Mouse (Mus musculus): ENCODE results near the gene Trnau1ap.
"Not testable (repeated sequence)": the region's sequence is repeated elsewhere in the genome, so short reads cannot be mapped to it uniquely, and the experiment has no call there.

Gene Trnau1ap

DNA sequence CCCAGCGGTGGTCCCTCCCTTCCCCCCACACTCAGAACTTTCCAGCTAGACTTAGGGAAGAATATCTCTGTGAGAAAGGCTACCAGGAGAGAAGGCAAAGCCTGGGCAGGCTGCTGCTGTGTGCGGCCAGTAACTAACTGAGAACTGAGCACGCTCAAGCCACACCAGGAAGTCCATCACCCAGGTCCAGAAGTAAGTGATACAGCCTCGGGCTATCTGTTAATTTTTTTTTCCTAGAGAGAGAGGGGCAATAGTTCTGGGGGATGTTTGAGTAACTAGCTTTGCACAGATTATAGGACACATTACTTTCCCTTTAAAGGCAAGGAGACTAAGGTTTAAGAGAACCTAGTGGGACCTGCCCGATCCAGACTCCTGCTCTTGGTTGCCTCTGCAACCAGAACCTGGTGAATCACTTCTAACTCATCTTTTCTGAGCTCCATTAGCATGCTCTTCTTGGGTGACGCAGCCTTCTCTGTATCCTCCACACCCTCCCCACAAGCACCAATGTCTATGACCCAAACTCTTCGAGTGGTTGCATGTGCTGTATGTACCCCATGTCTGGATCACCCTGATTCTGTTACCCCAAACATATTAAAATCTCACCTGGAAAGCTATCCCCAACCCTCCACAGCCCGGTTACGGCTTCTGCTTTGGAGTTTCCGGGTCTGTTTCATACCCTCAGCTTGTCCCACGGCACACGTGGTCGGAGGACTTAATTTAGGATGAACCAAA, 15.2 kb upstream of the Trnau1ap start:
- in situ Hi-C loops (cut with MboI, MseI) = no loop called here

DNA sequence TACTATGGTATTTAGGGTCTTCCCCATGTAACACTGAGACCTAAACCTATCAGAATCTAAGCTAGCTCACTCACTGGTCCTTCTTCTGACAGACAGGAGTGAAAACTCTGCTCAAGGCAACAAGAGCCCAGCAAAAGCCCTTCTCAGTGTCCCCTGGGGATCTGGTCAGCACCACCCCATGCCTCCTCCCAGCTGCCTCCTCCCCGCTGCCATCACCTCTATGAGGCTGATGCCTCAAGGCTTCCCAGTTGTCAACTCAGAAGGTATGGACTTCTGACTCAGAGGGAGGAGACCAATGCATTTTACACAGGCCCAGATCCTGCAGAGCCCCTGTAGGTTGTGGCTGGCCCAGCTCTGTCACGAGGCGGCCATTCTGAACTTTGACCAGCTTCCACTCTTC, 12.1 kb upstream of the Trnau1ap start:
- in situ Hi-C loops (cut with MboI, MseI) = no loop called here

DNA sequence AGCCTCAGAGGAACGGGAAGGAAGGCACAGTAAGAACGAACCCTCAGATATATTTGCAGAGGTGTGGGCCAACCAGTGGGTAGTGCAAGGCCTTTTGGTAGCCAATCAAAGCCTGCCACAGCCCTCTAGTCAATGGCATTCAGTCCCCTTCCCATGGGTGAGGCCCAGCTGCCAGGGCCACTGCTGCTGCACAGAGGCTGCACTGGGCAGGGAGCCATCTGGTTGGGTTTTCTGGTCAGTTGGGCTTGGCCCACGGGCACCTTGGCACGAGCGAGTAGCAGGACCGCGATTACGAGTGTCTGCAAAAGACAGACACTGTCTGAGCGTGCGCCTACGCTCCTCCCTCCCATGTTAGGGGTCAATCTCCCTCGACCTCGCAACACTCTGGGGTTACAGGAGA, 9.6 kb upstream of the Trnau1ap start:
- in situ Hi-C loops (cut with MboI, MseI) = no loop called here

DNA sequence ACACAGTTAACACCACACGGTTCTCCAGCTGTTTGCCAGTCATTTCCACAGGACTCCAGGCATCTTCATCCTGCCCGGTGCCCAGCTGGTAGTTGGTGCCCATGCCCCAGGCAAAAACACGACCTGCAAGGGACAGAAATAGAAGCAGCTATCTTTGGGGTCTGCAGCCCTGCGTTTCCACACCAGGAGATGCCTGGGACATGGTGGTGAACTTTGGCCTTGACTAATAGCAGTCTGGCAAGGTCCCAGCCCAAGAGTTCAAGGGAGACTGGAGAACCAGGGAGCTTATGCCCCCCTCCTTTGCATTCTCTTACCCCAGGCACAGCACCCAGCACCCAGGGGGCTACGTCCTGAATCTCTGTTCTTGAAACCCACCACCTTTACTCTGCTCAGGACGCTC, 3.5 kb upstream of the Trnau1ap start:
- in situ Hi-C loops (cut with MboI, MseI) = no loop called here

DNA sequence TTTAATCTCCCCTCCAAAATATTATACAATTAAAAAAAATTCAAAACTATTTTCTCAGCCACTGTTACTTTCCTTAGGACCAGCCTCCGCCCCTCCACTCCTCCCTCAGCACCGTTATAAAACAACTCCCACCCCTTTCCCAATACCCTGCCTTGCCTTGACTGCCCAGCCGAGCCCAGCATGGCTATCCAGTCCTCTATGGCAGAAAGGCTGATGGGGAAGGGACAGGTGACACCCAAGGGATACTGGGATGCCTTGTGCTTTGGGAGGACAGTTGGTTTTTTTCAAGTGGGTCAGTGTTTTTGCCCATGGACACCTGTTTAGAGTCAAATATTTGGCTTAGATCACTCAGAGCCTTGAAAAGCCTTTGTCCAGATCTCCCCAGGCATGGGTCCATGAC, 2.6 kb upstream of the Trnau1ap start:
- in situ Hi-C loops (cut with MboI, MseI) = no loop called here

DNA sequence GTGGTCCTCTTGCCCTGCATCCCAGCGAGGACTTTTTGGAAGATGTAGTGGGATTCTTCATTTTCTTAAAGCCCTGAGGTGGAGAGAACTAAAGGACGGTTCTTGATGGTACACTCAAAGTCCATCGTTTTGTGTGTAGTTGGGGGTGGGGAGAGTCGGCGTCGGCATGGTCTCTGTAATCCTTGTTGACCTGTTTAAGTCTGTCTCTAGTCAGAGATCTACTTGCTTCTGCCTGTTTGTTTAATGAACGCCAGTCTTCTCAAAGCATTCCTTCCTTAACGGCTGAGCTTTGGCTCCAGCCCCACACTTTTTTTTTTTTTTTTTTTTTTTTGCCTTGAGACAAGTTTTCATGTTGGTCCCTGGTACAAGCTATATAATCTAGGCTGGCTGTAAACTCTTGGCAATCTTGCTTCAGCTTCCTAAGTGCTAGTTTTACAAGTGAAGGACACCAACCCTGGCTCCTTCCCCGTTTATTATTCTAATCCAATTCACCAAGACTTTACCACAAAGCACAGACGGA, 557 bp upstream of the Trnau1ap start:
- in situ Hi-C loops (cut with MboI, MseI) = no loop called here

DNA sequence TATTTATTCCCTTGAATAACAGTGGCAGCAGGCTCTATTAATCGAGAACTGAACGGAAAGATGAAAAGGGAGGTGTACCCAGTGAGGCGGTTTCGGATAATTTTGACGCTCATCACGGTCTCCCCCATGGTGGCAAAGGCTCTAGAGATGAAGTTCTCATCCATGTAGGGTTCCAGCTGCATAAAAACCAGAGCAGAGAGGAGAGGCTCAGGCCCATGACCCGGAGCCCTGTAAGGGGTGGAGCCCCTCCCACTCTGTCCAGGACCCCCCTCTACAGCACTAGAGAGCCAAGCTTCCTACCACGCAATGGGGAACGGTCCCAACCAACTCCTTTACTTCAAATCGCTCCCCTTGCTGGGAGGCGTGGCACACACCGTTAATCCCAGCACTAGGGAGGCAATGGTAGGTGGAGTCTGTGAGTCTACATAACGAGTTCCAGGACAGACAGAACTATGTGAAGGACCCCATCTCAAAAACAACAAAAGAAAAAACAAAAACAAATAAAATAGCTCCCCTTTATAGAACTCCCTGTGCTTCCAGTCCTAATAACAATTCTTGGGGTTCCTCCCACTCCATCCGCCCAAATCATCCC, 851 bp downstream of the Trnau1ap start:
- in situ Hi-C loops (cut with MboI, MseI) = no loop called here

DNA sequence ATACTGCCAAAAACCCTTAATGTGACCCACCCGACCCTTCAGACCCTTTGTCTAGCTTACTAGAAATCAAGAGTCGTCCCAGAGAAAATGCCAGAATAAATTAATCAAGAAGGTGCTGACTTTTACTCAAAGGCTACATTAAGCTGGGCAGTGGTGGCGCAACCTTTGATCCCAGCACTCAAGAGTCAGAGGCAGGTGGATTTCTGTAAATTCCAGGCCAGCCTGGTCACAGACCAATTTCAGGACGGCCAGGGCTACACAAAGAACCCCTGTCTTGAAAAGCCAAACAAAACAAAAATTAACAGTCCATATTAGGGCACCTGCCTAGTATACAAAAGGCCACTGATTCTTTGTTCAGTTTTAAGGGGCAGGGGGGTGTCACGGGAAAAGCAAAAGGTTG, 2.9 kb downstream of the Trnau1ap start:
- in situ Hi-C loops (cut with MboI, MseI) = no loop called here

DNA sequence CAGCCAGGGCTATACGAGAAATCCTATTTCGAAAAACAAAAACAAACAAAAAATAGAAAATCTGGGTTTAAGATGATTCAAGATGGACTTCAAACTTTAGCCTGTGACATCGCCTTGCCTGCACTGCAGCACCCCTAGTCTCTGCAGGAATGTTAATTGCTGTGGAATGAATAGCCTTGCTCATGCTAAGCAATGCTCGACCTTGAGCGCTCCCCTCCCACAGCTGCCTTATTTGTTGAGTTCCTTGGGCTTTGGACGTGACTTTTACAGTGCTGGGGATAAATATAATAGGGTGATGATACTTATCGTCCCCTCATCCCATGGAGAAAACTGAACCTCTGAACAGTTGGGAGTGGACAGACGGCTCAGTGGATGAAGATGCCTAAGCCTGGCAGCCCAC, 13.6 kb downstream of the Trnau1ap start:
- in situ Hi-C loops (cut with MboI, MseI) = no loop called here

DNA sequence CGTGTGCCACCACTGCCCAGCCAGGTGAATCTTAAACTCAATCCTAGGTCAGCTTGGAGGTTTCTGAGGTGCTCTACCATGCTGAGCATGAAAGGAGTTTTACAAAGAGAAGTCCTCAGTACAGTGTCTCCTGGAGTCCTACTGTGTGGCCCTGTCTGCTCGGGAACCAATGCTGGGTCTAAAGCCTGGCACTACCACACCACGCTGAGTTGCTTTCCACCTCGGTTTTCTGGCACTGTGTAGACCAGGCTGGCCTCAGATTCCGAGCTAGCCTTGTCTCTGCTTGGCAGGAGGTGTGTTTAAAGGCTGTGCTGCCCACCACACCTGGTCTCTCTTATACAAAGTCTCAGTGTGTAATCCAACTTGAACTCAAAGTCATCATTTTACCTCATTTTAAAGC, 16.7 kb downstream of the Trnau1ap start:
- in situ Hi-C loops (cut with MboI, MseI) = loop anchor here (5.0 kb wide), 1 partner anchor 40 kb away; the partner anchor contains the start of gene Taf12

DNA sequence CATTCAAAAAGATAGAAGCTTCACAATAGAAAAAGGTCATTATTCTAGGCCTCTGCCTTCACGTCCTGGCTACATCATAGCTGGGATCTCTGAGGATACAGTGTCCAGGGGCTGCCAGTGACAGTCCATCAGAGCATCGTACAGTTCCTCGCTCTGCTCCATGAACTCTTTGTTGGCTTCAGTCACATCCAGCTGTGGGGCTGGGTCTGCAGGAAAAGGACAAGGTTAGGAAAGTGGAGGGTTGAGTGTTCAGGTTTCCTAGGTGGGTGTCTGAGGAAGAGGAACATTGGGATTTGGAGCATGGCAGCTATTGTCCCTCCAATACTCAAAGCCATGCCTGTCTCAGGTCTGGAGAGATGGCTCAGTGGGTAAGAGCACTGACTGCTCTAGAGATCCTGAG, 17.5 kb downstream of the Trnau1ap start:
- in situ Hi-C loops (cut with MboI, MseI) = loop anchor here (5.0 kb wide), 1 partner anchor 40 kb away; the partner anchor contains the start of gene Taf12

DNA sequence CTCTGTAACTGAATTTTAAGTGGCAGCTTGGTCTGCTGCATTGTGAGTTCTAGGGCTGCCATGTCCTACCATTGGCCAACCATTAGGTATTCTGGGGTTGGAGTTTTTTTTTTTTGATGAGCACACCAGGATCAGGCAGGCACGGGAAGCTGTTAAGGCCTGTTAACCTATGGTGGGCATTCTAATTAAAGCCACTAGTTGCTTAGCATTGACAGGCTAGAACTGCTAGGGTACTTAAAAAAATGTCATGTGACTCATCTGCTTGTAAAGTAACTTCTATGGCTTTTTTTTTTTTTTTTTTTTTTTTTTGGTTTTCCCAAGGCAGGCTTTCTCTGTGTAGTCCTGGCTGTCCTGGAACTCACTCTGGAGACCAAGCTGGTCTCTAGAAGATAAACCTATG, 18.1 kb downstream of the Trnau1ap start:
- in situ Hi-C loops (cut with MboI, MseI) = loop anchor here (5.0 kb wide), 1 partner anchor 39 kb away; the partner anchor contains the start of gene Taf12

DNA sequence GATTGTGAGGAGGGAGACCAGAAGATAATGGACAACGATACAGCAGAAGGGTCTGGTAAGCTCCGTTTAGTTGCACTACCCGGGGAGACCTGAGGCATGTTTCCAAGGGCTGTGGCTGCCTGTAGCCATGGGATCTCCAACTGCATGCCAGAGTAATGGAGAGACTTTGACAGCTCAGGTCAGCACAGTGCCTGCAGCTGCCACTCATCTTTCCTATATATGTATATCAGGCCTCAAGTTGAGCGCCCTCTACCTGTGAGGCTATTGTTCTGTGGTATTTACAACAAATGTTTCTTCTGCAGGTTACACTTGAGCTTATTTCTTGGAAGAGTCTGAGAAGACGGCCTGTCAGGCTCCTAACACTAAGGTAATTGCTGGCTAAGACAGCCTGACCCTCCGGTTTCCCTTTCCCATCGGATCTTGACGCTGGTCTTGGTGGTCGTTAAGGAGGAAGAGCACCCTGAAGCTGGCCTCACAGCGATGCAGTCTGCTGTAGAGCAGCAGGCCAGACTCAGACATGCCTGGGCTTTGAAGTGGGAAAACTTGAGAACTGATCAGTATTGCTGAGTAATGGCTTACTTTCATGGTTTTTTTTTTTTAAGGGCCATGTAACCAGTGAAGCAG, 19.4 kb downstream of the Trnau1ap start:
- in situ Hi-C loops (cut with MboI, MseI) = loop anchor here (5.0 kb wide), 1 partner anchor 38 kb away; the partner anchor contains the start of gene Taf12

DNA sequence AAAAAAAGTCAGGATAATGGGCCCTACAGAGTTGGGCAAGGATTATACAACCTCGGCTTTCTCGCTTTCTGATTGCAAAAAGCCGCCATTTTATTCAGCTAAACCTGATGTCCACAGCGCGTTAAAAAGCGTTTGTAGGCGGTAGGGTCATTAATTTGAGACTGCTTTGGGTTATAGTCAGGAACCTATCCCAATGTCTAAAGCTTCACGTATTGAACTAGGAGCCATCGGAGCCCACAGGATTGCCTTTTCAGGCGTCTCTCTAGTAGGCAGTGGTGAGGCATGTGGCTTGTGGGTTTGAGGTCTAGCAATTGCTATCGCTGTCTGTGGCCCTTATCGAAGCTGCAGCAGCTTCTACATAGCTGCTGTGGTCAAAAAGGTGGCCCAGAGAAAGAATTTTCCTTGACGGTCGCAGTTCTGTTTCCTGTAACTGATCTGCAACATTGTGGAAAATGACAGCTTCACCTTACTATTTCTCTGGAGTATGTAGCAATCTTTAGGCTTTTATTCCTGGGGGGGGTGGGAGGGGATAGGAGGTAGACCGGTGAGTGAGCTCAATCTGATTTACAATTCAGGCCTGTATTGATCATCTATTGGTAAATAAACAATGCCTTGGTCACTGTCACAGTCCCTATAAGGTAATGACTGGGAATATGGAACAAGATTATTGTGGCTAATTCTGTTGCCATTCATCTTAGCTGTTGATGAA, 20.0 kb downstream of the Trnau1ap start:
- in situ Hi-C loops (cut with MboI, MseI) = no loop called here

DNA sequence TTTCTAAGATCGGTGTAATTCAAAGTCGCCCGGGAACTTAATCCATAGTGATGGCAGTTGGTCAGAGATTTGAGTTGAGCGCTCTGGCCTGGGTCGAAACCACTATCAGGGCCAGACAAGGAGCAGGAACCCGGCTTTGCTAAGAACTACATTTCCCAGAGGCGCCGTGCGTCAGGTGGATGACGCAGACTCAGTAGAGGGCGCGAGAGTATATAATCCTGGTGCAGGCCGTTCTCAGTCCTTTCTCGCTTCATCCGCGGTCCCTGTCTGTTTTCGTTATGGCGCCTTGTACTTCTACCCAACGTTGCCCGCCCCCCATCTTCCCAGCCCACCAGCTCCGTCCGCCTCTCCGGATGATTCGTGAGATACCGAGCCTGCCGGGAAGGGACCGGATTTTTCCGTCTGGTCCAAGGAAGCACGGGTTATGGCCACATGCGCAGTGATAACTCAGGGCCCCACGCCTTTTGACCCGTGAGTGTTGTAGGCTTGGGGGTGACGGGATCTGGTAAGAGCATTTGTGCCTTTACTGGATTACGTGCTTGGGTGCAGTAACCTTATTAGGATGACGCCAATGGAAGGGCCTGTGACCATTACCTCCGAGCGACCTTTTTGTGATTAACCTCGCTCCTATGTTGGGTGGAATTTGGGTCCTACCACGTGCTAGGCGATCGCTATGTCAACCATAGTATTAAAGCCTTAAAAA, 20.8 kb downstream of the Trnau1ap start:
- in situ Hi-C loops (cut with MboI, MseI) = no loop called here

DNA sequence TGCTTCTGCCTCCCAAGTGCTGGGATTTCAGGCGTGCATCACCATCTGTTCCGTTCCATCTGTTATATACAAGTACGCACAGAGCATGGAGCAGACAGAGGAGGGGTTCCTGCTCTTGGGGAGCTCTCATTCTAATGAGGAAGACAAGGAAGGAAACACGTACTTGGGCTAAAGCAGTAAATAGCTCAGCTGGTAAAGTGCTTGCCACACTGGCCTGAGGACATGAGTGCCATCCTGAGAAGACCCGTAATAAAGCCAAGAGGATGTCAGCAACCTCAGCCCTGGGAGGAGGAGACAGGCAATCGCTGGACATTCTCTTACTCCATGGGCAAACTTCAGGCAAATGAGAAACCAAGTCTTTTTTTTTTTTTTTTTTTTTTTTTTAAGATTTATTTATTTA, 23.3 kb downstream of the Trnau1ap start:
- in situ Hi-C loops (cut with MboI, MseI) = no loop called here

DNA sequence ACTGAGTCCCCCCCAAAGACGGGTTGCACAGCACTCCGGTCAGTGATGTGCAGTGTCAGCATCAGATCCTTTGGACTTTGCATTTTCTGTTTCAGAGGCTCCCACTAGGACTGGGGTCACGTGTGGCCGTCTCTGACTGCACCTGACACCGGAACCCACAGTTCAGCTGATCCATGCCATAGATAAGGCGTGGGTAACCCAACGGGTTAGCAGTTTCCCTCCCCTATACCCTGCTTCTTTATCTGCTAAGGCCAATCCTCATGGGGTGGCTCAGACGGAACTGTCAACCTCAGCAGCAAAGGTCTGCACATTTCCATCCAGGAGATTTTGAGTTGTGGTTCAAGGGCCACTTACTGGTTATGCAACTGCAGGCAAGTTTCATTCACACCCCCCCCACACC, 24.1 kb downstream of the Trnau1ap start:
- in situ Hi-C loops (cut with MboI, MseI) = no loop called here

DNA sequence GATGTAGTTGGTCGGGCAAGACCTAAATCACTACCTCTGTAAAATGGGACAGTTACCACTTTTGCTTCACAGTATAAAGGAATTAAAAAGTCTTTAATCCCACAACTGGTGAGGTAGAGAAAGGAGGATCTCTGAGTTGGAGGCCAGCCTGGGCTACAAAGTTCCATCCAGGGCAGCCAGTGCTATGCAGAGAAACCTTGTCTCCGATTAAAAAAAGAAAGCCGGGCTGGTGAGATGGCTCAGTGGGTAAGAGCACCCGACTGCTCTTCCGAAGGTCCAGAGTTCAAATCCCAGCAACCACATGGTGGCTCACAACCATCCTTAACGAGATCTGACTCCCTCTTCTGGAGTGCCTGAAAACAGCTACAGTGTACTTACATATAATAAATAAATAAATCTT, 25.9 kb downstream of the Trnau1ap start:
- in situ Hi-C loops (cut with MboI, MseI) = not testable (repeated sequence)

DNA sequence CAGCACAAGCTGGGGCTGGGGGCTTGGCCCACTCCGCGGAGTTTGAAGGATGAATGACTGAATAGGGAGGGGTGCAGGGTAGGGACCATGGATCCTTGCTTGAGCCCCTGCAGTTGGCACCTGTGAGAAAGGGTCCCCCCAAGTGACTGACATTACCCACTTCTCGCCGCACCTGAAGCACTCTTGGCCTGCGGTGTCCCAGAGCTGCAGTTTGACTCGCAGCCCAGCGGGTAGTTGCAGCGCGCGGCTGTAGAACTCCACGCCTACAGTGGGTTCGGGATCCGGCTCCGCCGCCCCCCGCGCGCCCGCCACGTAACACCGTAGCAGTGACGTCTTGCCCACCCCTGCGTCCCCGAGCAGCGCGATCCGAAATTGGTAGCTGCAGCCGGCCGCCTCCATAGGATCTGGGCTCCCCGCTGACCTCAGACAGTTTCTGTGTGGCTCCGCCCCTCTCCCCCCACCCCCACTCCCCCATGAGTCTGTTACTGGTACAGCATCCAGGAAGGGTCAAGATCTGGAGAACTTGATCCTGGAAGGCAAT, 26.3 kb downstream of the Trnau1ap start, which contains the start of gene Rab42:
Rab42 (minus strand) TSS at position 447 of the 541 bp plus-strand sequence.
- in situ Hi-C loops (cut with MboI, MseI) = no loop called here

DNA sequence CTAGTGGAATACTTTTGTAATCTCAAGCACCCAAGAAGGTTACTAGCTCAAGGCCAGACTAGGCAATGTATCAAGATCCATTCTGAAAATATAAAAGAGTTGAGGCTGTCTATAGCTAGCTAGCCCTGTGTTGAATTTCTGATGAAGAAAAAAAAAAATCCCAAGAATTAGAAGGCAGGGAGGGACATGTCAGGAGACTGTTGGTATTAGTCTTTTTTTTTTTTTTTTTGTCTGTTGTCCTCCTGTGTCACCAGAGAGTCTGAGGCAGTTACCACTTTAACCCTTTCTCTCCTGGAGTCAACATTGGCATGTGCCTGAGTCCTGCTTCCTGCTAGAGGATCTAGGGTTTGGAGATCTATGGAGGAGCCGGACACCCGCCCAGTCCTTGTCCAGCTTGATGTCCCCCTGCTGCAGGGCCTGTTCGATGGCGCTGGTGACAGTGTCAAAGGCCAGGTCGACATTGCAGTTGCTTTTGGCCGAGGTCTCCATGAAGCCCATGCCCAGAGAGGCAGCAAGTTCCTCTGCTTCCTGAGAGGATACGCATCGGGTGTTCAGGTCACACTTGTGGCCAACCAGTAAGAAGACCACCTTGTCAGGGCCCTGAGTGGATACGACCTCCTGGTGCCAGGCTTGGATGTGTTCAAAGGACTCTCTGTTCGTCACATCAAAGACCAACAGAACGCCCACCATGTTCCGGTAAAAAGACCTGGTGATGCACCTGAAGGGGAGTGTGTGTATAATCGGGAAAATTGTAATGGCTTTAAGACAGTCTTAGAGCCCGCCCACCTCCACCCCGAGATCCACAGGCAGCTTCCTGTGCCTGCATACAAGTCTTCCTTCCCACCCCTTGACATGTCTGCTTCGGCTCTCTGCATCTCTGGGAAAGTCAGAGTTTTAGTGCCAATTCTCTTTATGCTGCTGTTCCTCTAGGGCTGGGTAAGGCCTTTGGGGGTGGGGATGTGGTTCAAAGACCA, 27.1 kb downstream of the Trnau1ap start:
- in situ Hi-C loops (cut with MboI, MseI) = no loop called here

All from T-helper 2 cell (primary cell).